Mouse (Mus musculus) hindbrain, embryonic 15.5 days (tissue): ENCODE results near the gene Sept9. TPM values are rescaled to one million over a fixed set of nuclear protein-coding genes. Genes with fewer than 3 reads are reported as not detected.

Source experiments
- ATAC-seq: fragments of 200-750 bp; cut with Nextera tagmentation; 2 replicates; pipeline ENCODE4 v1.8.0; 2017; ENCODE audit warnings: low read depth, moderate number of reproducible peaks, moderate TSS enrichment; ENCODE audit not compliant: low FRiP score
- H3K27ac ChIP-seq: fragments of 300-500 bp; sonication (generic); replicated peaks from 2 replicates; pipeline ENCODE4 v1.5.1; 2015; ENCODE audit warnings: mild to moderate bottlenecking, inconsistent platforms
- H3K27me3 ChIP-seq: fragments of 300-500 bp; sonication (generic); 2 replicates; pipeline ENCODE4 v1.6.1; 2015; ENCODE audit warnings: control low read depth, inconsistent platforms
- H3K36me3 ChIP-seq: fragments of 300-500 bp; sonication (generic); 2 replicates; pipeline ENCODE4 v1.6.1; 2015; ENCODE audit warnings: control low read depth, inconsistent platforms
- H3K4me1 ChIP-seq: fragments of 300-500 bp; sonication (generic); replicated peaks from 2 replicates; pipeline ENCODE4 v1.6.1; 2015; ENCODE audit warnings: control low read depth, inconsistent platforms
- H3K4me2 ChIP-seq: fragments of 300-500 bp; sonication (generic); 2 replicates; pipeline ENCODE4 v1.6.1; 2015; ENCODE audit warnings: moderate library complexity, mild to moderate bottlenecking, inconsistent platforms
- H3K4me3 ChIP-seq: fragments of 300-500 bp; sonication (generic); 2 replicates; pipeline ENCODE4 v1.5.1; 2015; ENCODE audit warnings: mild to moderate bottlenecking, inconsistent platforms
- H3K9ac ChIP-seq: fragments of 300-500 bp; sonication (generic); 2 replicates; pipeline ENCODE4 v1.6.1; 2015; ENCODE audit warnings: inconsistent platforms
- H3K9me3 ChIP-seq: fragments of 300-500 bp; sonication (generic); 2 replicates; pipeline ENCODE4 v1.6.1; 2016; ENCODE audit warnings: control low read depth, inconsistent platforms
- WGBS: fragments of 180-500 bp; shearing (Covaris S2); methylation state at CpG from one replicate; pipeline ENCODE4 v1.1.7; 2015; 5-methylcytosine and 5-hydroxymethylcytosine counted together
- polyA plus RNA-seq: library from polyadenylated mRNA; unstranded; fragments of >200 nt; fragmentation: Nextera tagmentation; extraction: Ambion mirVana; gene quantifications from 2 replicates; pipeline ENCODE4 v1.2.1, GENCODE M21; 2015

The Sept9 gene
- polyA plus RNA-seq, 1 experiment from 2014 or later = 111 TPM

DNA sequence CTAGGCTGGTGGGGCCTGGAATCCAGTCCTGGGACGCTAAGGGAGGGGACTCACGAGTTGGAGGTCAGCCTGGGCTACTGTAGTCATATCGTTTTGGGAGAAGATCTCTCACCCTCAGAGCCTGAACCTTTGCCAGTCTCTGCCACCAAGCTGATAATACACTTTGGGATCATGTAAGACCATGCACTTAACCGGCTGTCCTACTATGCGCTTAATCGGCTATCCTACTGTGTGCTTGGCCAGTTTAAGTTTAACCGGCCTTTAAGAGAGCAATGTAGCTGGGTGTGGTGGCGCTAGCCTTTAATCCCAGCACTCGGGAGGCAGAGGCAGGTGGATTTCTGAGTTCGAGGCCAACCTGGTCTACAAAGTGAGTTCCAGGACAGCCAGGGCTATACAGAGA, 173.1 kb downstream of the Sept9 start:
- Histone ChIP-seq H3K4me1 (peaks cover 18% of the 10 kb centered on the region; the same call in 1 of the 2 replicates), H3K9ac (no peak overlapping the region), H3K9me3 (no peaks in the 10 kb centered on the region), H3K27me3 (no peaks in the 10 kb centered on the region), H3K4me3 (no peak overlapping the region), H3K27ac (no peak overlapping the region), H3K36me3 (no peaks in the 10 kb centered on the region), H3K4me2 (no peak overlapping the region)
- ATAC-seq = no peak
- WGBS = 90% methylated on average over 10 of the region's 10 CpGs

DNA sequence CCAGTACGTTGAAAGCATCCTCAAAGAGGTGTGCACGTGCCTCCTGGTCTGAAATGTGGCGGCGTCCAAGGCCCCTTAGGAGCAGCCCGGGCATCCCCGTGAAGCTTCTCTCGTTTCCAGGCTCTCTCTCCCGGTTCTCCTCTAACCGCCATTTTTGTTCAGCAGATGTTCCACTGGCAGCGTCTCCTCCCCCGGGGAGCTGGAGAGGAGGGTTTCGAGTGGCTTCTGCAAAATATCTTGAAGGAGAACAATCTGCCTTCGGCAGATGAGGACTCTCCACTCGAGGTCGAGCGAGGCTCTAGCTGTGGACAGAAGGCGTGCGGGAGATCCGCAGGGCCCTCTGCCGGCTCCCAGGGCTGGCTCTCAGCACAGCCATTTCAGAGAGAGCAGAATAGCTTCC, 173.7 kb downstream of the Sept9 start:
- H3K27ac ChIP-seq = no peak overlapping the region
- no peak for ATAC-seq
- WGBS = 52% methylated on average over 20 of the region's 20 CpGs

DNA sequence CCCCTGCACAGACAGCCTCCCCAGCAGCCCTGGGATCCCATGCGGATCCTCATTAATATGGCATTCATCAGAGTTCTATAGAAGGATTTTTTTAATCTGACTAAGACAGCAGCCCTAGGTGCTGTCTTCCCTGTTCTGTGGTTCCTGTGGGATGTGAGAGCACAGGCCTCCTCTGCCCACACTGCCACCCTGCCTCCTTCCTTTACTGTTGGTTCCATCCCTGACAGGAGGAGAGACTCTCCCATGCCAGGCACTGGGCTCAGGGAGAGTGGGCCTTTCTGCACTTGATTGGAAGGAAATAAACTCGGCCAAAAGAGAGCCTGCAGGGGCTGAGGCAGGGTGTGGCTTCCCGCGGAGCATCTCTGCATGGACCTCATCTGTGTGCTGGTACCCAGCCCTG, 174.4 kb downstream of the Sept9 start:
- H3K4me2 ChIP-seq = no peak overlapping the region
- no peak overlapping the region for H3K27ac ChIP-seq
- H3K9me3 ChIP-seq = no peaks in the 10 kb centered on the region
- H3K27me3 ChIP-seq = no peaks in the 10 kb centered on the region
- peaks cover 18% of the 10 kb centered on the region; the same call in 1 of the 2 replicates for H3K4me1 ChIP-seq
- H3K36me3 ChIP-seq = no peaks in the 10 kb centered on the region
- no peak for ATAC-seq
- no peak overlapping the region for H3K9ac ChIP-seq
- no peak overlapping the region for H3K4me3 ChIP-seq
- 29% methylated on average over 4 of the region's 4 CpGs for WGBS

More for the DNA sequence above, 173.7 kb downstream of the Sept9 start:
- Histone ChIP-seq H3K4me2 (no peak overlapping the region), H3K9ac (no peak overlapping the region), H3K4me3 (no peak overlapping the region), H3K27me3 (no peaks in the 10 kb centered on the region), H3K9me3 (no peaks in the 10 kb centered on the region), H3K36me3 (no peaks in the 10 kb centered on the region), H3K4me1 (peaks cover 18% of the 10 kb centered on the region; the same call in 1 of the 2 replicates)

DNA sequence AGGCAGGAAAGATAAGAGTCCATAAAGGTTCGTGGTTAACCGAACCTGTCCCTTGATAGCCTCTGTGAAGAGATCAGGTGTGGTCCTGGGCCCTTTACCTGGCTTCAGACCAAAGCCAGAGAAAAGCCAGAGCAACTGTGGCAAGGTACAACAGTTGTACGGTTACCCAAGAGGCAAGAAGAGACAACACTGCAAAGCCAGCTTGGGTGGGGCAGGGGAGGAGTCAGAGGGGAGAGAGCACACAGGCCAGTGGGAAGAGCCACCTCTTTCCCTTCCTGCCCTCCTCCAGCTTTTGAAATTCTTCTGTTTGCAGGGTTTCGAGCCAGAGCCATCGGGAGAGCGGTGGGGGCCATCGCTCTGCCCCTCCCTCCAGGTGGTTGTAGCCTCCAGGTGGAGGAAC, 174.8 kb downstream of the Sept9 start:
- no peaks in the 10 kb centered on the region for H3K36me3 ChIP-seq
- ATAC-seq = no peak
- no peaks in the 10 kb centered on the region for H3K27me3 ChIP-seq
- peaks cover 18% of the 10 kb centered on the region; the same call in 1 of the 2 replicates for H3K4me1 ChIP-seq
- H3K4me2 ChIP-seq = no peak overlapping the region
- no peak overlapping the region for H3K4me3 ChIP-seq
- H3K9me3 ChIP-seq = no peaks in the 10 kb centered on the region
- H3K27ac ChIP-seq = no peak overlapping the region
- 60% methylated on average over 7 of the region's 7 CpGs for WGBS
- no peak overlapping the region for H3K9ac ChIP-seq

DNA sequence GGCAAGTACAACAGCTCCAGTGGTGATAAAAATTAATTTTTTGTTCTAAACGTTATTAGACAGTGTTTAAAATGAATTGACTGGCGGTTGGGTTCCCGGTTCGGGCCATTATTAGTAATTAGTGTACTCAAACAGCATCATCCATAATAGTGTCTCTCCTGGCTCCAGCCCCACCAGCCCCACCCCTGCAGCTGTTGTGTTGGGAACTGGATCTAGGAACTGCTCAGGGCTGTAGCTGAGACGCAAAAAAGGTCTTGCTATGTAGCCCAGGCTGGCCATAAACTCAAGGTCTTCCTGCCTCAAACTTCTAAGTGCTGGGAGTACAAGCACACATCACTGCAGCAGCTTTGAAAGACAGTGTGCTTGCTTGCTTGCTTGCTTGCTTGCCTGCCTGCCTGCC, 180.3 kb downstream of the Sept9 start:
- no peak overlapping the region for H3K9ac ChIP-seq
- H3K36me3 ChIP-seq = no peaks in the 10 kb centered on the region
- H3K9me3 ChIP-seq = no peaks in the 10 kb centered on the region
- no peaks in the 10 kb centered on the region for H3K27me3 ChIP-seq
- H3K27ac ChIP-seq = no peak overlapping the region
- H3K4me3 ChIP-seq = no peak overlapping the region
- peaks cover 5% of the 10 kb centered on the region for H3K4me1 ChIP-seq
- WGBS = 57% methylated on average over 5 of the region's 5 CpGs
- no peak for ATAC-seq
- no peak overlapping the region for H3K4me2 ChIP-seq

DNA sequence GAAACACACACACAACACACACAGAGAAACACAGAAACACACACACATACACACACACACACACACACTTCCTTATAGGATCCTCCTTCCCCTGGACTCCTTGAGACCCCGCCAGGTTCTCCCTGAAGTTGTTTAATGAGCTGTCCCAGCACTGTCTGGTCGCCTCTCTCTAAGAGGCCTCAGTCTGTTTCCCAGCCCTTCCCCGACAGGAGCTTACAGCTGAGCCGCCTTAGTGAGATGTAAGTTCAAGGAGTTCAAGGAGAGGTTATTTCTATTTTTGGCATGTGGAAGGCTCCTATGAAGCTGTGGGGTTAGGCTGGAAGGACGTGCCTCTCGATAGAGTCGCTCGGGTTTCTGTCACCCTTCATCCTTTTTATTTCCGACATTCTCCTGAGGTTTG, 184.8 kb downstream of the Sept9 start:
- peaks cover 22% of the 10 kb centered on the region for H3K4me1 ChIP-seq
- no peak overlapping the region for H3K4me3 ChIP-seq
- H3K36me3 ChIP-seq = no peaks in the 10 kb centered on the region
- 36% methylated on average over 9 of the region's 9 CpGs for WGBS
- H3K4me2 ChIP-seq = no peak overlapping the region
- H3K9ac ChIP-seq = no peak overlapping the region
- H3K9me3 ChIP-seq = no peaks in the 10 kb centered on the region
- ATAC-seq = no peak
- H3K27ac ChIP-seq = no peak overlapping the region
- peaks cover 3% of the 10 kb centered on the region; the same call in 1 of the 2 replicates for H3K27me3 ChIP-seq

DNA sequence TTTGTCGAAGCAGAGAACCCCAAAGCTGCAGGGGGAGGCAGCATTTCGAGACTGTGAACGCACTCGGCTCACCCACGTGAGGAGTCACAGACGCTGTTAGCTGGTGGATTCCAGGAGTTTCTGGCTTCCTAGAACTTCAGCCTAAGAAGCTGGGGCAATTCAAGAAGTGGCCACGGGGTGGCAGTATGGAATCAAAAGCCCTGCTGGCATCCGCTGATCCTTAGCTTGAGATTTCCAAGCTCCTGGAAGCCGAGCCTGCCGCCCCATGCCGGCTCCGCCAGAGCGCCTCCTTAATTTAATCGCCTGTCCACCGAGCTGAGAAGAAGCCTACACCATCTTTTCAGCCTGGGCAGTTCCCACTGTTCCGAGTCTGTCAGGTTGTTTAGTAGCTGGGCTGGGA, 185.4 kb downstream of the Sept9 start:
- WGBS = under 1% methylated on average over 16 of the region's 16 CpGs
- H3K27ac ChIP-seq = no peak overlapping the region
- peak; percentile 65; the same call in 1 of the 2 replicates for ATAC-seq
- peak overlapping the region; percentile 20; the same call in 1 of the 2 replicates for H3K4me2 ChIP-seq
- no peaks in the 10 kb centered on the region for H3K36me3 ChIP-seq
- peaks cover 22% of the 10 kb centered on the region for H3K4me1 ChIP-seq
- H3K9me3 ChIP-seq = no peaks in the 10 kb centered on the region
- peaks cover 3% of the 10 kb centered on the region; the same call in 1 of the 2 replicates for H3K27me3 ChIP-seq
- H3K4me3 ChIP-seq = no peak overlapping the region
- H3K9ac ChIP-seq = no peak overlapping the region

DNA sequence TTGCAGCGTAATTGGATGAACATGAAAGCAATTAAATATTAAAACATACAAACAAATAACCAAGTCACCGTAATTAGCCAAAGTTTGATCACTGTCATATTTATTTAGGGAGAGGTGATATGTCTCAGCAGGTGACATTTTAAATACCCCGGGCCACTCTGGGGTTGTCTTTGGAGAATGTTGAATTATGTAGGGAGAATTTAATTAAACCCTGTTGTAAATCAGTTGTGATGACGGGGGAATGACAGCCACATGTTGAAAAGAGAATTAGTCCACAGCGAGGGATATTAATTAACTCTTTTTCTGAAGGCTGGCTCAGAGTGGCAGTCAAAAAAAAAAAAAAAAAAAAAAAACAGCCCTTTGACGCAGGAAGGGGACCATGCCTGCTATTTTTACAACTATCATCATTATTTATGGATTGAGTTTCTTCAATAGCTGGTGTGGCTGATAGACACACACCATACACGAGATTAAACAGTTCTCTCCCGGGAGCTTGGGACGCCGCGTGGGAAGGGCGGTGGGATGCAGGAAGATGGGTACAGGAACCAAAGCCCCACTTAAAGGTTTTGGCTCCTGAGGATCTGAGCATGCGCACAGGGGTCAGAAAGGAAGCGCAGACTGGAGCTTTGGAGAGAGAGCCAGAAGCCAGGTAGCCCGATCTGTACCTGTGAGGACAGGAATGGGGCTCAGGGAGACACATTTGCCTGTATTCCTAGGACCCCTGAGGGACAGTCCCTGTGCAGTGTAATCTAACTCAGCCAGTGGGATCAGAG, 186.1 kb downstream of the Sept9 start:
- H3K27ac ChIP-seq = no peak overlapping the region
- WGBS = 37% methylated on average over 15 of the region's 15 CpGs

DNA sequence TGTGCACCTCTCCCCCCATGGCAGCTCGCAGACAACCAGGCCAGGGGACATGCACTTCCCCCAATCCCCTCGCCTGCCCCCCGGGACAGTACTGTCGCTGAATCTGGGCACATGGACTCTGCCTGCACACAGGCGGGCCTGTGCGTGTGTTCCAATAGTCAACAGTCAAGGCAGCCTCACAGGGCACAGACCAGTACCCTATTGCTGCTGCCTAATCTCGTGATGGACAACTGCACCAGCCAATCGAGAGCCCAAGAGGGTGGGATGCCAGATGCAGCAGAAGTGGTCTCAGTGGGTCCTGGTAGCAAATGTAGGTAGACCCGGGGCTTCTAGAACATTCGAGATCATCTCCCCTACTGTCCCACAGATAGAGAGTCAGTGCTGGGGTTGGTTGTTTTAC, 187.8 kb downstream of the Sept9 start:
- H3K27ac ChIP-seq = no peak overlapping the region
- H3K9ac ChIP-seq = no peak overlapping the region
- no peaks in the 10 kb centered on the region for H3K9me3 ChIP-seq
- H3K27me3 ChIP-seq = peaks cover 3% of the 10 kb centered on the region; the same call in 1 of the 2 replicates
- no peak overlapping the region for H3K4me2 ChIP-seq
- H3K36me3 ChIP-seq = no peaks in the 10 kb centered on the region
- WGBS = 82% methylated on average over 10 of the region's 10 CpGs
- no peak overlapping the region for H3K4me3 ChIP-seq
- peaks cover 22% of the 10 kb centered on the region for H3K4me1 ChIP-seq
- no peak for ATAC-seq

More for the DNA sequence above, 186.1 kb downstream of the Sept9 start:
- no peaks in the 10 kb centered on the region for H3K9me3 ChIP-seq
- no peak for ATAC-seq
- H3K9ac ChIP-seq = no peak overlapping the region
- H3K36me3 ChIP-seq = no peaks in the 10 kb centered on the region
- H3K27me3 ChIP-seq = peaks cover 3% of the 10 kb centered on the region; the same call in 1 of the 2 replicates
- peaks cover 22% of the 10 kb centered on the region for H3K4me1 ChIP-seq
- H3K4me2 ChIP-seq = peak overlapping the region; percentile 20; the same call in 1 of the 2 replicates
- H3K4me3 ChIP-seq = no peak overlapping the region

DNA sequence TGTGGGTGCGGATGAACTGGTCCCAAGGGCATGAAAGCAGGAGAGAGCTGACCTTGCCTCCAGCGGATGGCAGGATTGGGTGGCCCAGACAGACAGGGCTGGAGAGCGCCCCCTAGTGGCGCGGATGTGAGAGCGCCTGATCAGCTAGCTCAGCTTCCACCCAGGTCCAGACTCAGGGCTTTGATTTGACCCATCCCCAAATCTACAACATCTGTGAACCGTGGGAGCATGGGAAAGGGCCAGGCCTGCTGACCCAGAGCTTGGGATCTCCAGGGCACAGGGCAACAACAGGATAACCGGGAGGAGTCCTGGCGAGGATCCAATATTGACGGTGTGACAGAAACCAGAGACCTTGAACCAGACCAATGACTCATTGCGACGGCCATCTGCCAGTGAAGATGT, 190.5 kb downstream of the Sept9 start:
- H3K4me1 ChIP-seq = peaks cover 32% of the 10 kb centered on the region
- ATAC-seq = no peak
- H3K9ac ChIP-seq = no peak overlapping the region
- H3K4me2 ChIP-seq = no peak overlapping the region
- H3K27ac ChIP-seq = no peak overlapping the region
- H3K4me3 ChIP-seq = no peak overlapping the region
- WGBS = 29% methylated on average over 12 of the region's 12 CpGs
- no peaks in the 10 kb centered on the region for H3K36me3 ChIP-seq
- H3K27me3 ChIP-seq = peaks cover 3% of the 10 kb centered on the region; the same call in 1 of the 2 replicates
- no peaks in the 10 kb centered on the region for H3K9me3 ChIP-seq

DNA sequence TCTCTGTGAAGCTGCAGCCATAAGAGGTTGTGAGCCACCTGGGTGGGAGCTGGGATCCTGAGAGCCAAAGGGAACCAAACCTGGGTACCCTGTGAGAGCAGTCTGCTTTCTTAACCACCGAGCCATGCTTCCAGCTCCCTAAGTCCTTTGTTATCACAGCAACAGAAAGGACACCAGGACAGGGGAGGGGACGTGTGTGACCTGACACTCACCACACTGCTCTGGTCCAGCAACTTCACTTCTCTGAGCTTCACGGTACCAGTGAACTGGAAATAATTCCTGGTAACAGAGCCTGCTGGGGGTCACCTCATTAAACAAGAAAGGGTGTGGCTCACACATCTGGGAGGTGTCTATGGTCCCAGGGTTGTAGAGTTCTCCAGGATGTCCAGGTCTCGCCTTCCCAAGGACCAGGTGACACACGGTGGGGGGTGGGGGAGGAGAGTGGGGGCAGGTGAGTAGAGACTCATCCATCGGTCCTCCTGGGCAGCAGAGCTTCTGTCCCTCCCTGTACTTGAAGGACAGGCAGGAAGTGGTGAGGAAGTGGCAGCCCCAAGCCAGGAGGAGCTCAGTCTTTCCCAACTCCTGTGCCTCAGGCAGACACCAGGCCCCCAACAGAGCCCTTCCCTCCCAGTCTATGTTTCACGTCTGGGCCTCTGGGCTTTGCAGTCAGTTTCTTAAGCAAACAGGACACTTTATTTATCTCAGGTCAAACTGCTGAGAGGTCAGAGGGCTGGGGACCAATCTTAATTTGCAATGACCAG, 191.5 kb downstream of the Sept9 start:
- Histone ChIP-seq H3K36me3 (no peaks in the 10 kb centered on the region), H3K9ac (no peak overlapping the region), H3K27me3 (peaks cover 3% of the 10 kb centered on the region; the same call in 1 of the 2 replicates), H3K4me1 (peaks cover 30% of the 10 kb centered on the region), H3K27ac (no peak overlapping the region), H3K4me2 (no peak overlapping the region), H3K9me3 (no peaks in the 10 kb centered on the region), H3K4me3 (no peak overlapping the region)
- 30% methylated on average over 7 of the region's 7 CpGs for WGBS
- ATAC-seq = no peak

DNA sequence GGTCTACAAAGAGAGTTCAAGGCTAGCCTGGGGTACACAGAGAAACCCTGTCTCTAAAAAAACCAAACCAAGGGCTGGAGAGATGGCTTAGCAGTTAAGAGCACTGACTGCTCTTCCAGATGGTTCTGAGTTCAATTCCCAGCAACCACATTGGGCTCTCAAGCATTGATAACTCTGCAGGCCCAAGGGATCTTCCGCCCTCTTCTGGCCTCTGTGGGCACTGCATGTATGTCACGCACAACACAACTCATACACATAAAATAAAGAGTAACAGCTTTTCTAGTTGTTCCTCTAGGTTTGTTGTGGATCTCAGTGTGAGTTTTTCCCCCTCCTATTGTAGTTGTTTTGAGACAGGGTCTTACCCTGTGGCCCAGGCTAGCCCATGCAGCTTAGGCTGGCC, 192.8 kb downstream of the Sept9 start:
- WGBS = 91% methylated on average over 2 of the region's 2 CpGs

More for the DNA sequence above, 192.8 kb downstream of the Sept9 start:
- H3K4me1 ChIP-seq = peaks cover 24% of the 10 kb centered on the region
- ATAC-seq = no peak
- no peak overlapping the region for H3K4me3 ChIP-seq
- no peak overlapping the region for H3K9ac ChIP-seq
- H3K27ac ChIP-seq = no peak overlapping the region
- H3K36me3 ChIP-seq = no peaks in the 10 kb centered on the region
- no peaks in the 10 kb centered on the region for H3K9me3 ChIP-seq
- H3K27me3 ChIP-seq = no peaks in the 10 kb centered on the region
- H3K4me2 ChIP-seq = no peak overlapping the region
